Mouse (Mus musculus) urinary bladder, postnatal 25 days (tissue): ENCODE data around the gene Sppl3.

ENCODE experiments used
- DNase-seq: peaks from one replicate; pipeline ENCODE4 v3.0.0; 2022; ENCODE audit warnings: low spot score

The Sppl3 gene

GRCm38 (mm10) chr5:115010577-115011216, at the start of gene Sppl3:
TSS of gene Sppl3 (plus strand) at chr5:115011137.
- DNase-seq = peak; percentile 96

DNA sequence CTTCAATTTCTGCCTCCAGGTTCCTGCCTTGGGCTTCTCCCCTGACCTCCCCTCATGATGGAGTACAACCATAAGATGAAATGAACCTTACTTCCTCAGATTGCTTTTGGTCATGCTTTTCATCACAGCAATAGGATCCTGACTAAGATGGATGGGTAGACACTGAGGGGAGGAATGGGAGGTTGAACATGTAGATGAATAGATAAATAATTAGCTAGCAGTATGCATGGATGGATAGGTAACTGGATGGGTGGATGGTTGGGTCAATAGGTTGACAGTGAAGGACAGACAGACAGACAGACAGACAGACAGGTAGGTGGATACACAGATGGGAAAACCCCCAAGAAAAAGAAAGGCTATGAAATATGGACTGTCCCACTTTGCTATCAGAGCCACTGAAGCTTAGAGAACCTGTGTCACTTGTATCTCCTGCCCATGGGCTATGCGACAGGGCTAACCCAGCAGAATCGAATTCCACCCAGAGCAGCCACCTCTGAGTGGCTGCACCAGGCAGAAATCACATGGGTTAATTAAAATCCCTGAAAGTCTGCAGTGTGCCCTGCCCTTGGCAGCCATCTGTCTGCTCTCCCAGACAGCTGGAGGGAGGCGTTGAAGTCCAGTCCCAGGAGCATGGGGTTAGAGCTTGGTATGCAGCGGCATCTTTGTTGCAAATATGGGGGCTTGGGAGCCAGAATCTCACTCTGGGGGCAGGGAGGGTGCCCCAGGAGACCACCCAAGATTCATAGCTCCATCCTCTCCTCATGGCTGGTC, 49.2 kb upstream of the Sppl3 start:
- no peak for DNase-seq

- no peak for DNase-seq
These were observed 46.5 kb upstream of the Sppl3 start for GRCm38 (mm10) chr5:114964315-114964966.

DNA sequence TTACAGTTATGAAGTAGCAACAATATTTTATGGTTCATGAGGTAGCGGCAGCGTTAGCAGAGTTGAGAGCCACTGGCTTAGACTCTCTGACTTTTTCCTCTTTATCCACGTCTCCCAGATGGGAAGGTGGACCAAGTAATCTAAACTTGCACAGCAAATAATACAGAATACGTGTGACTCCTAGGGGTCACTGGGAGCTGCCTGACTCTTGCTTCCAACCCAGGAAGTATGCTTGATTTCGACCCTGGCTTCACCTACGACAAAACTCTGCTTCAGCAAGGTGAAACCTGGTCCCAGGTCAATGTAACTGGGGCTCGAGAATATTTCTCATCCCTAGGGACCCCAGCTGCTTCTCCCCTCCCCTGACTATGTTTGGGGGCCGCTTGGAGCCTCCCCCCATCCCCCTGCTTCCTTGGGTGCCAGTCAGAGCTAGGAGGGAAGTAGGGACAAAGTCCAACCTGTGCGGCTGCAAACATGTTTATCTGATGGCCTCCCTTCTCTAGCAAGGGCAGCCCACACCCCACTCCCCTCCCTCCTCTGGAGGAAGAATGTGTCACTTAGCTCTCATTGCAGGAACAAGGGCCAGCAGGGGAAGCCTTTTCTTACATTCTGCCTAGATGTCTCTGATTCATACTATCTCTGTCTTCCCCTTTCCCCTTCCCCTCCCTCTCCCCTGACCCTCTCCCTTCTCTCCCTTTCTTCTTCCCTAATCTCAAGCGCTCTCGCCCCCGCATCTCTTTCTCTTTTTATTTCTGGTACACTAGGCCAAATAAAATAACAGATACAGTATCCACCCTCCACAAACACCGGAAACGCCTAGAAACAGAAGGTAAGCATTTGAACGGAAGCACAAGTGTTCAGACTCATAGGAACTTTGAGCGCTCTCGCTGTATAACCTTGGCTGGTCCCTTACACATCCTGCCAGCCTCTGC, 45.7 kb upstream of the Sppl3 start:
- no peak for DNase-seq

DNA sequence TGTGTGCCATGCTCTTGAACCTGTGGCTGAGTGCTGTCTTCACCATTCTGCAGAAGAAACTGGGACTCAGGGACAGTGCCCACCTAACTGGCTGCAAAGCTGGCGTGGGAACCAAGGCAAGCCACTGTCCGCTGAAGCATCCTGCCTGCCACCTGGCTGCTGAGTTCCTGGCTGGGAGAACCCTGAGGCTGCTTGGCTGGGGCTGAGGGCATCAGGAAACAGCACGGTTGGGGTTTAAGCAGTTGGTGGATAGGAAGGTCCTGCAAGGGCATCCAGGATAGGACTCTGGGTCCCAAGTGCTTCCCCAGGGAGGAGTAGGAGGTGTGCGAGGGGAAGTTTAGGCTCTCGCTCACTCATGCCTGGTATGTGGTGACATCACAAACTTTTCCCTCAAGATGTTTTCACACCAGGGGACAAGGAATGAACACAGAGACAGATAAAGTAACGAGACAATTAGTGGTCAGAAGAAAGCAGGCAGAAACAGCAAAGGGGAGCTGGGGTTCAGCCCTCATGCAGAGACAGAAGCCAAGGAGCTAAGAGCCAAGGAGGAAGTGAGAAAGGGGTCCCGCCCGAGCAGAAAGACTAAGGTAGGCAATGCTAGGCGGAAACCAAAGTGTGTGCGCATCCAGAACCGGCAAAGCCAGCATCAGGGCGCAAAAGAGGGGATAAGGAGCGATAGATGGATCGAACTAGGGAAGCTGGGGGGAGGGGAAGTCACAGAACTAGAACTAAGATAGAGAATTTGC, 43.2 kb upstream of the Sppl3 start:
- DNase-seq = no peak

DNA sequence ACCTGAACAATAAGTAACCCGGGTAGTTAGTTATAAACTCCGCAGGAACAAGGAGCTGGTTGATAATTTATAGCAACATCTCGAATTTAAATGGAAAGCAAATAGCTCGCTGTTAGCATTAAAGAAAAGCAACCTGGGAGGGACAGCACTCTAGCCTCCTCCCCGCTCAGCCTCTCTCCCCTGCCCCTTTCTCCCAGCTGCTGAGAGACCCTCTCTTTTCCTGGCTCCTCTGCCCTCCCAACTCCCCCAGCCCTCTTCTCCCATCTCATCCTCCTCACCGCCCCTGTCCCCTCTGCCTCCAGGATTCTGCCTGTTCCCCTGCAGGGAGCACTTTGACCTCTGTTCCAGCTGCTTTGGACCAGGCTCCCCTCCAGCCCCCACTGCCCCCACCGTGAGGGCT, 42.3 kb upstream of the Sppl3 start:
- no peak for DNase-seq

DNA sequence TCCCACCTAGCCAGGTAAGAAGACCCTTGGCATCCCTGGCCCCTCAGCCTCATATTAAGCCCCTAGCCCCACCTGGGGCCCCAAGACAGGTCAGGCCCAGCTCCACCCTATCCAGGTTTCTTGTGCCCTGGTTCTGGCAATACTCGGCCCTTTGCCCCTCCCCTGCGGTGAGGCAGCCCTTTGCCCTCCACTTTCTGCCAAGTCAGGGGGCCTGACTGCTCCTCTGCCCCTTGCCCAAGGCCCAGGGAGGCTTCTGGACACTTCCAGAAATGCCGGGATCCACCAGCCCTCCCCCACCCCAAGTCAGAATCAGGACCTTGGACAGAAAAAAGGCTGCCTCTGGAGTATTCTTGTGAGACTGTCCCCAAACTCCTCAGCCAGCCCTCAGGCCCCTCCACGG, 41.9 kb upstream of the Sppl3 start:
- DNase-seq = no peak

GRCm38 (mm10) chr5:114969609-114970215, 41.2 kb upstream of the Sppl3 start:
- DNase-seq = no peak

DNA sequence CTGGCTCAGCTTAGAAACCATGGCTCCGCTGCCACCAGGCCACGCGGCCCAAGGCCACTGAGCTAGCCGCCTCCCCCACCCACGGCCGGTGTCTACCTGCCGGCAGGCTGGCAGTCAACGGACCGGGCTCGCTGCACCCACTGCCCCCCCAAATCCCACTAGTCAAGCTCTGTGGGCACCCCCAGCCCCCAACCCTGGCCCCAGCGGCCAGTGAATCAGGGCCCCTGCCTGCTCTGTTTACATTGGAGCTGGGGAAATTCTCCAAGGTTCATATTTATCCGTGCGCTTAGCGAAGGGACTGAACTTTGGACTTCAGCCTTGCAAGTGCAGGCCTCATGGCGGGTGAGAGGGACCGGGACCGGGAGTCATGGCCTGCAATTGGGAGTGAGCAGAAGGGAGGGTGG, 40.1 kb upstream of the Sppl3 start, which contains the start of gene Hnf1a:
TSS of gene Hnf1a (minus strand) at position 271 of the 404 bp plus-strand sequence.
- no peak for DNase-seq

GRCm38 (mm10) chr5:114972201-114972600, 38.7 kb upstream of the Sppl3 start:
- no peak for DNase-seq

DNA sequence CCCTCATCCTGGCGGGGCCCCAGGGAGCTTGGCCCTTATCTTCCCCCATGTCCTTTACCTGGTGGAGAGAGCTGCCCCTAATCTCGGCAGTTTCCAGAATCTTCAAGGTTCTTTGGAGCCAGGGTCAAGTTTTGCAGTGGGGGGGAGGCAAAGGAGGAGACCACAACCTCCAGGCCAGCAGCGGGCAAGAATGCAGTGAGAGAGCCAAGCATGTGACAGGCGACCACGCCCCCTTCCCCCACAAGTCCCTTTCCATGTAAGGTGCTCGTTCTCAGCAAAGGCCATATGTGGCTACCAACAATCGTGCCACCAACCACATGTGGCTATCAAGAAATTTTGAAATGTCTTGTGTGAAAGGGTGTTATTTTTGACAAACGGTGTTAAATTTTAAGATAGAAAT, 37.8 kb upstream of the Sppl3 start:
- DNase-seq = no peak

GRCm38 (mm10) chr5:114976935-114977334, 34.0 kb upstream of the Sppl3 start:
- DNase-seq = no peak

GRCm38 (mm10) chr5:114978473-114978872, 32.5 kb upstream of the Sppl3 start:
- DNase-seq = no peak

- DNase-seq = no peak
These were observed 32.1 kb upstream of the Sppl3 start for GRCm38 (mm10) chr5:114978888-114979249.

DNA sequence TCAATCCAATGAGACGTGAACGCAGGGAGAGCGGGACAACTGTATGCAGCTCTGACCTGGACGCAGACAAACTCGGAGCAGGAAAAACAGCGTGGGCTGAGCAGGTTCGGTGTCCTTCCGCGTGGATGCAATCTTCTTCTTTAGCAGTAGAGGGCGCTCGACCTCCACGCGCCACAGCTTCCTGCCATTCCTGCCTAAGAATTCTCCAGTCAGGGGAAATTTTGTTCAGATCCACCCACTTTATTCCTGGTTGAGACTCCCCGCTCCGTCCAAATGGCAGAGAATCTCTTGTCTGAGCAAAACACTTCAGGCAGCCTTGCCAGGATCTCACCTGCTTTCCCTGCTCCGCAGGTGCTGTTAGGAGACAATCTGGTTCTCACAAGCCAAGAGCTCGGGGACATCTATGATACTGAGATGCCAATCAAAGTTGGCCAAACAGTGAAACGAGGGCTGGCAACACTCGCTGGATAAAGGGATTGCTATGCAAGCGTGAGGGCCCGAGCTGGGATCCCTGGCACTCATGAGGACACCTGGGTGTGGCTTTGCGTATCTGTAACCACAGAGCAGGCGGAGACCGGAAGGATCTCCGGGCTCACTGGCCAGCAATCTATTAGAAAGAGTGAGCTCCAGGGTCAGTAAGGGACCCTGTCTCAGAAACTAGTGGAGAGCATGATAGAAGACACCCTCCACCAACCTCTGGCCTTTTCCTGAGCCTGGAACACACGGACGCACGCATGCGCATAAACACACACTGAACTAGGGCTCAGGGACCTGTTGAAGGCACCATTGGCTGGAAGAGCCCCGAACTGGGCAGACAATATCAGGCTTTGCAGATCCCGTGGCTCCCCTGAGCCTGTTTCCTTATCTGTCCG, 31.5 kb upstream of the Sppl3 start:
- peak; percentile 65 for DNase-seq

DNA sequence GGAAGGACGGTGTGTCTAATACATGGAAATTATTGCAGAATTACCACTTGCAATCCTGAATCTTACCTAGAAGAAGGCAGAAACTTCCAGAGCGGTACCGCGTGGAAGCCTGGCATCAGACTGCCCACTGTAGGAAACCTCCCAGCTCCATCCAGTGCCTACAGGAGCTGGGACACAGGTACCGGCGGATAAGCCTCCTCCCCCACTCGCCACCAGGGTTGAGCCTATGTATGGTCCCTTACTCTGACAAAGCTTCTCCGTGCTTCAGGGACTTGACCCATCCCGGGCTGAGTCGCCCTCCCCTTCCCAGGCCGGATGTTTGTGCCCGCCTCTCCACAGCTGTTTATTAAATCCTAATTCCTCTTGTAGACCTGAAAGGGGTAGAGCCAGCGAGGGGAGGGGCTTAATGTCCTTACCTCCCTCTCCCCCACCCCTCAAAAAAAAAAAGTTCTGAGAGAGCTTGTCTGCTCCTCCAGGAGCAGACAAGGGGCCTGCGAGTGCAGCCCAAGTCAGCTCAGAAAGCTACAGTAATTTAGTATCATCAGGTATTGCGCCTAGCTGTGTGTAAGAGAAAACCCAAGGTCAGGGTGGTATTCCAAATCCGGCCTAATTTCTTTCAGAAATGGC, 30.7 kb upstream of the Sppl3 start:
- no peak for DNase-seq

GRCm38 (mm10) chr5:114982001-114982400, 28.9 kb upstream of the Sppl3 start:
- DNase-seq = no peak

DNA sequence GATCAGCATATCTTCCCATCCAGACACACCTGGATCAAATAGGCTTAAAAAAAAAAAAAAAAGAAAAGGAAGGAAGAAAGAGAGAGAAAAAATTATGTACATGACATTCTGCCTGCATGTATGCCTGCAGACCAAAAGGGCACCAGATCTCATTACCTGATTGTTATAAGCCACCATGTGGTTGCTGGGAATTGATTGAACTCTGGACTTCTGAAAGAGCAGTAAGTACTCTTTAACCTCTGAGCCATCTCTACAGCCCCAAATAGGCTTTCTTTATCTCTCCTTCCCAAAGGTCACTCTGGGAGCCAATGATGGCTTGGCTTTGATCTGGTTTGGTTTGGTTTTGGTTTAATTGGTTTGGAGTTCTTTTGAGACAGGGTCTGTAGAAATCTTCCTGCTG, 25.9 kb upstream of the Sppl3 start:
- no peak for DNase-seq

DNA sequence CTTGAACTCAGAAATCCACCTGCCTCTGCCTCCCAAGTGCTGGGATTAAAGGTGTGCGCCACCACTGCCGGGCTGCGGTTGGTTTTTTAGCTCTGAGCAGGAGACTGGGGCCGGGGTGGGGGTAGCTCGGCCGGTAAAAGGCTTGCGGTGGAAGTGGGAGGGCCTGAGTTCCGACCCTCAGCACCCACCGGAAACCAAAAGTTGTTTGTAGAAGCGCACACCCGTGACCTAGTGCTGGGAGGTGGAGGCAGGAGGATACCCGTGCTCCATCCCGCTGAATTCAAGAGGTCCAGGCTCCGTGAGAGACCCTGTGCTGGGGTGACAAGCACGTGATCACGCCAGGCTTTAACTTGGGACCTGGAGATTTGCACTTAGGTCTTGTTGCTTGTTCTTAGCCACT, 14.5 kb upstream of the Sppl3 start:
- DNase-seq = no peak

DNA sequence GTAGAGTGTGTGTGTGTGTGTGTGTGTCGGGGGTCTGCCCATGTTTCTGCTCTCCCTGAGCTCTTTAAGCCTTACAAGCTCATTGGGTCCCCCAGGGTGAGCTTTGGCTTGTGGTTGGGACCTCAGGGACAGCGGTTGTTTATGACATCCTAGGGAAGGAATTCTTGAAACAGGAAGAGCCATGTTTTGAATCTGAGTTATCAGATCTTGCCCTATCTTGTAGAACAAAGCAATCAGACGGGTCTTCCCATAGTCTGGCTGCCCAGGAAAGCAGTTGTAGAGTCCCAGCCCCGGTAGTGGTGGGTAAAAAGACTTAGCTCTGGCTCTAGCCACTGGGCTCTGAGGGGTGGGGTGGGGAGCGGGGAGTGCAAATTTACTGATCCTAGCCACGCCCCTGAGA, 13.6 kb upstream of the Sppl3 start:
- no peak for DNase-seq
